Comparison of ENCODE assay signal across 15 mouse cellular contexts in genomic region chr16:26196345-26196744, GRCm38 (mm10).
A peak's percentile ranks its signal among the peaks of the same experiment; 100 is the strongest.
DNase-seq lines count a peak whose midpoint lies in the region; ATAC-seq and TF ChIP-seq lines count a peak whose summit lies in the region.
"Had no signal": no experiment of that assay in that cellular context is flagged by ENCODE, and none has a peak within 500 bp of the region (broad histone marks: within the 10 kb centered on the region; RNA-seq: fewer than 3 reads in every experiment).

No protein-coding gene starts in this region.

- ATAC-seq in midbrain, postnatal 0 days (ENCODE audit: low FRiP score): no peak
- no peak for ATAC-seq in midbrain, embryonic 15.5 days (replicated peaks)
- ATAC-seq: forebrain, embryonic 15.5 days had no signal

- no peak overlapping the region for H3K4me2 ChIP-seq in midbrain, postnatal 0 days (ENCODE audit: low read depth, low read length, poor library complexity, severe bottlenecking)
- H3K4me2 ChIP-seq in midbrain, embryonic 15.5 days: no peak overlapping the region
- H3K4me2 ChIP-seq: forebrain, embryonic 15.5 days had no signal

- intact Hi-C loops in heart, postnatal 25 days (cut with DNase I): loop anchor here (5.0 kb wide), 1 partner anchor 89 kb away; the partner anchor contains the start of gene P3h2

- no peaks in the 10 kb centered on the region for H3K27me3 ChIP-seq in heart, embryonic 10.5 days (ENCODE audit: insufficient read depth, poor library complexity, severe bottlenecking)
- no peaks in the 10 kb centered on the region for H3K27me3 ChIP-seq in midbrain, postnatal 0 days (ENCODE audit: insufficient read depth, low read length)
- H3K27me3 ChIP-seq in midbrain, embryonic 15.5 days (replicated peaks): no peaks in the 10 kb centered on the region
- H3K27me3 ChIP-seq: forebrain, embryonic 15.5 days had no signal

- H3K4me1 ChIP-seq in heart, embryonic 10.5 days: peaks cover 8% of the 10 kb centered on the region
- no peaks in the 10 kb centered on the region for H3K4me1 ChIP-seq in midbrain, postnatal 0 days (ENCODE audit: insufficient read depth, low read length)
- H3K4me1 ChIP-seq in midbrain, embryonic 15.5 days: no peaks in the 10 kb centered on the region
- H3K4me1 ChIP-seq: forebrain, embryonic 15.5 days had no signal

- H3K4me3 ChIP-seq in heart, embryonic 10.5 days: no peak overlapping the region
- H3K4me3 ChIP-seq in midbrain, postnatal 0 days (ENCODE audit: low read depth, low read length): no peak overlapping the region
- H3K4me3 ChIP-seq in midbrain, embryonic 15.5 days: no peak overlapping the region
- H3K4me3 ChIP-seq: forebrain, embryonic 15.5 days had no signal

- H3K9me3 ChIP-seq in heart, embryonic 10.5 days: no peaks in the 10 kb centered on the region
- no peaks in the 10 kb centered on the region for H3K9me3 ChIP-seq in midbrain, postnatal 0 days (ENCODE audit: low read length)
- no peaks in the 10 kb centered on the region for H3K9me3 ChIP-seq in midbrain, embryonic 15.5 days
- H3K9me3 ChIP-seq: forebrain, embryonic 15.5 days had no signal

- H3K27ac ChIP-seq in heart, embryonic 10.5 days: peak overlapping the region; percentile 75
- no peak overlapping the region for H3K27ac ChIP-seq in midbrain, postnatal 0 days (ENCODE audit: low read depth, low read length)
- no peak overlapping the region for H3K27ac ChIP-seq in midbrain, embryonic 15.5 days
- H3K27ac ChIP-seq: forebrain, embryonic 15.5 days; liver, embryonic 14.5 days had no signal

- no peak for DNase-seq in heart, embryonic 10.5 days (ENCODE audit: low spot score)
- no peak for DNase-seq in heart, postnatal 25 days (ENCODE audit: low spot score)
- DNase-seq in kidney, postnatal 10 days: peak; percentile 32
- no peak for DNase-seq in kidney, adult 11 months
- peak; percentile 41 for DNase-seq in midbrain, postnatal 0 days (ENCODE audit: low spot score)
- DNase-seq in spleen, postnatal 14 days (ENCODE audit: low spot score in 2 of 2): no peak
- DNase-seq: adrenal gland, postnatal 36 days; cerebellum, postnatal 36 days; gastrocnemius, postnatal 10 days; kidney, adult 8-10 months; layer of hippocampus, adult 9-11 months; thymus, adult 2 months had no signal

- H3K9ac ChIP-seq in midbrain, postnatal 0 days (replicated peaks; ENCODE audit: low read length, poor library complexity, severe bottlenecking): no peak overlapping the region
- no peak overlapping the region for H3K9ac ChIP-seq in midbrain, embryonic 15.5 days
- H3K9ac ChIP-seq: forebrain, embryonic 15.5 days; liver, embryonic 14.5 days had no signal

- TF ChIP-seq CTCF in midbrain, postnatal 0 days (IDR thresholded peaks at IDR 0.05): no peak

- no peaks in the 10 kb centered on the region for H3K36me3 ChIP-seq in heart, embryonic 10.5 days
- no peaks in the 10 kb centered on the region for H3K36me3 ChIP-seq in midbrain, postnatal 0 days (ENCODE audit: insufficient read depth, low read length)
- no peaks in the 10 kb centered on the region for H3K36me3 ChIP-seq in midbrain, embryonic 15.5 days (replicated peaks)
- H3K36me3 ChIP-seq: forebrain, embryonic 15.5 days had no signal

Comparison
In these comparisons a context has a peak if more than half of its experiments do, and no peak if none do; other contexts are left out.
1. DNase-seq: peak in kidney, postnatal 10 days (single experiment) and midbrain, postnatal 0 days (single experiment); none in heart, embryonic 10.5 days (single experiment), heart, postnatal 25 days (single experiment), kidney, adult 11 months (single experiment) and spleen, postnatal 14 days (0 of 2).